Mouse (Mus musculus) embryonic facial prominence, embryonic 10.5 days (tissue): Measurements from ENCODE around the gene Slx1b. TPM values are rescaled to one million over a fixed set of nuclear protein-coding genes. Genes with fewer than 3 reads are reported as not detected.
"Not testable (repeated sequence)": the region's sequence is repeated elsewhere in the genome, so short reads cannot be mapped to it uniquely, and the experiment has no call there.

ENCODE experiments used
- DNase-seq: peaks from one replicate; pipeline ENCODE4 v3.0.0-alpha.2; 2017; ENCODE audit warnings: low spot score
- H3K27ac ChIP-seq: fragments of 300-500 bp; sonication (generic); replicated peaks from 2 replicates; pipeline ENCODE4 v1.5.1; 2016; ENCODE audit warnings: mild to moderate bottlenecking
- H3K27me3 ChIP-seq: fragments of 300-500 bp; sonication (generic); replicated peaks from 2 replicates; pipeline ENCODE4 v1.6.1; 2016; ENCODE audit warnings: low read depth, mild to moderate bottlenecking; ENCODE audit not compliant: poor library complexity, severe bottlenecking
- H3K36me3 ChIP-seq: fragments of 300-500 bp; sonication (generic); replicated peaks from 2 replicates; pipeline ENCODE4 v1.6.1; 2016; ENCODE audit warnings: mild to moderate bottlenecking, moderate library complexity
- H3K4me1 ChIP-seq: fragments of 300-500 bp; sonication (generic); 2 replicates; pipeline ENCODE4 v1.6.1; 2016
- H3K4me3 ChIP-seq: fragments of 300-500 bp; sonication (generic); 2 replicates; pipeline ENCODE4 v1.5.1; 2016; ENCODE audit warnings: mild to moderate bottlenecking, moderate library complexity
- H3K9me3 ChIP-seq: fragments of 300-500 bp; sonication (generic); 2 replicates; pipeline ENCODE4 v1.6.1; 2016; ENCODE audit warnings: mild to moderate bottlenecking
- WGBS: fragments of 180-500 bp; shearing (Covaris S2); methylation state at CpG from one replicate; pipeline ENCODE4 v1.1.7; 2016; 5-methylcytosine and 5-hydroxymethylcytosine counted together
- polyA plus RNA-seq: library from polyadenylated mRNA; unstranded; fragments of >200 nt; fragmentation: Nextera tagmentation; extraction: Ambion mirVana; gene quantifications from 2 replicates; pipeline ENCODE4 v1.2.1, GENCODE M21; 2016

Gene Slx1b
- polyA plus RNA-seq, 1 experiment from 2014 or later: 14.4 TPM

DNA sequence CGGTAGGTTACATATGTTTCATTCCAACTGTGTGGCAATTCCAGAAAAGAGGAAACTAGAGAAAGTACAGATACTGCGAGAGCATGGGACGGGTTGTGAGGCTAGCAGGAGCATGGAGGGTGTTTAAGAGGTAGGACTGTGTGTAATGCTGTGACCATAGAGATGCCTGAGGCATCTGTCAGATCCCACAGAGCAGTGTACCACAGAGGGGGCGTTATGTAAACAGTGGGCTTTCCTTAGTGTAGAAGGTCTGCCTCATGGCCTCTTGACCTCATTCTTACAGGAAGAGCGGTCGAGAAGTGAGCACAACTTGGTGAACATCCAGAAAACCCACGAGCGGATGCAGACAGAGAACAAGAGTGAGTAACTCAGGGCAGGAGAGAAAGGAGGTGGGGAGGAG is 31.9 kb downstream of the Slx1b start:
- 64% methylated on average over 8 of the region's 8 CpGs for WGBS
- Histone ChIP-seq H3K4me1 (0 out of 2 replicates have a peak, but pooled peaks cover 3% of the 10 kb centered on the region), H3K36me3 (peaks cover 64% of the 10 kb centered on the region), H3K4me3 (no peak overlapping the region), H3K27me3 (no peaks in the 10 kb centered on the region), H3K9me3 (no peaks in the 10 kb centered on the region), H3K27ac (no peak overlapping the region)
- DNase-seq: no peak

DNA sequence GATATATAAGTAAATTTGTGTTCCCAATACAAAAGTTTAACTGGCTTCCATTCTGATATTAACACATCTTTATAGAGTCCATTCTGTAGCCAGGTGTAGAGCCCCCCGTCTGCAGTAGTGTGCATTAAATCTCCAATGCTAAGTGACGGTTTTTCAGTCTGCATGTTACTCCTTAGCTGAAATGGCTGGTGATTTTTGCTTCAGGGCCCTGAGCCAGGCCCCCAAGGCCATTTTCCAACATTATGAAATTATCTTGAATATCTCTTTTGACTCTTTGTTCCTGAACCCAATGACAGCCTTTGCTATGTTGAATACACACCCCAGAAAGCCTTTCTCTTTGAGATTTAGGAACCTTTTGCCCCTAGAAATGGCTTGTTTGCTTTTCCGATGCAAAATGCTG is 35.8 kb downstream of the Slx1b start:
- Histone ChIP-seq H3K27me3 (no peaks in the 10 kb centered on the region), H3K36me3 (peaks cover 36% of the 10 kb centered on the region), H3K9me3 (no peaks in the 10 kb centered on the region), H3K4me3 (no peak overlapping the region), H3K4me1 (0 out of 2 replicates have a peak, but pooled peaks cover 3% of the 10 kb centered on the region), H3K27ac (no peak overlapping the region)
- WGBS: 88% methylated on average over 3 of the region's 3 CpGs
- DNase-seq: no peak

- Histone ChIP-seq H3K4me1 (no peaks in the 10 kb centered on the region), H3K27ac (no peak overlapping the region), H3K36me3 (peaks cover 15% of the 10 kb centered on the region), H3K9me3 (no peaks in the 10 kb centered on the region), H3K4me3 (no peak overlapping the region), H3K27me3 (no peaks in the 10 kb centered on the region)
- DNase-seq: no peak
- 93% methylated on average over 1 of the region's 1 CpGs for WGBS
Measured at GRCm38 (mm10) chr7:126657522-126657921, 38.1 kb downstream of the Slx1b start.

GRCm38 (mm10) chr7:126655695-126656094 is 39.9 kb downstream of the Slx1b start:
- H3K27ac ChIP-seq: no peak overlapping the region
- 92% methylated on average over 3 of the region's 3 CpGs for WGBS
- no peak for DNase-seq
- no peaks in the 10 kb centered on the region for H3K9me3 ChIP-seq
- 0 out of 2 replicates have a peak, but pooled peaks cover under 1% of the 10 kb centered on the region for H3K36me3 ChIP-seq
- no peaks in the 10 kb centered on the region for H3K4me1 ChIP-seq
- no peaks in the 10 kb centered on the region for H3K27me3 ChIP-seq
- no peak overlapping the region for H3K4me3 ChIP-seq

DNA sequence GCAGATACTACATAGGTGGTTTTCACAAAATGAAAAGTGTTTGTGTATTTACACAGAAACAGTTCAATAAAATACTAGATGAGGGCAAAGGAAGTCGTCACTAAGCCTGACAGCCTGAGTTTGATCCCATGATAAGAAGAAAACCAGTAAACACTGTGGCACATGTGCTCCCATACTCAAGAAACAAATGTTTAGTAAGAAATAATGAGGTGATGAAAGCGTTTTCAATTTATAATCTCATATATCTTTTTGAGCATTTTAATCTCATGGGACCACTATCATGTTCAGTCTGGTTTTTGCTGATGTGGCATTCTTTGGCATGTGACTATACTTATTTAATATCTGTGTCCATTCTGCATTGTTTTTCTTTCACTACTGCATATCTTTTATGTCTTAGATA is 41.6 kb downstream of the Slx1b start:
- Histone ChIP-seq H3K27me3 (no peaks in the 10 kb centered on the region), H3K36me3 (no peaks in the 10 kb centered on the region), H3K4me1 (peaks cover 10% of the 10 kb centered on the region), H3K27ac (no peak overlapping the region), H3K9me3 (no peaks in the 10 kb centered on the region), H3K4me3 (no peak overlapping the region)
- 87% methylated on average over 2 of the region's 2 CpGs for WGBS
- DNase-seq: no peak

DNA sequence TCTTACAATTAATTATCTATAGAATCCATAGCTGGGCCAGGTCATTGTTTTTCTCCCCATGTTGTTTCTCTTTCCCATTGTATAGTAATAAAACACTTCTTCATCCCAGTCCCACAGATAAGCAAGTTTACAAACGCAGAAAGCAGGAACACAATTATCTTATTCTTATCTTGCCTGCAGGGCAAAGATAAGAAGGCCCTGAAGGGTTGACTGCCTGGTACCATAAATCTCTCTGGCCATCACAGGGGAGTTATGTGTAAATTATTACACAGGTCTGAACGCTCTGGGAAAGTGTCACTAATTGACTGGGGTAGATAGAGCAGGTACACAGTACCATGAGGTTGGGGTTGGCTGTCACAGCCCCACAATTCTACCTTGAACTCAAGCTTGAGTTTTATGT is 44.7 kb downstream of the Slx1b start:
- Histone ChIP-seq H3K9me3 (no peaks in the 10 kb centered on the region), H3K27me3 (no peaks in the 10 kb centered on the region), H3K4me3 (no peak overlapping the region), H3K27ac (no peak overlapping the region), H3K36me3 (no peaks in the 10 kb centered on the region), H3K4me1 (peaks cover 15% of the 10 kb centered on the region)
- no peak for DNase-seq
- WGBS: 86% methylated on average over 2 of the region's 2 CpGs

DNA sequence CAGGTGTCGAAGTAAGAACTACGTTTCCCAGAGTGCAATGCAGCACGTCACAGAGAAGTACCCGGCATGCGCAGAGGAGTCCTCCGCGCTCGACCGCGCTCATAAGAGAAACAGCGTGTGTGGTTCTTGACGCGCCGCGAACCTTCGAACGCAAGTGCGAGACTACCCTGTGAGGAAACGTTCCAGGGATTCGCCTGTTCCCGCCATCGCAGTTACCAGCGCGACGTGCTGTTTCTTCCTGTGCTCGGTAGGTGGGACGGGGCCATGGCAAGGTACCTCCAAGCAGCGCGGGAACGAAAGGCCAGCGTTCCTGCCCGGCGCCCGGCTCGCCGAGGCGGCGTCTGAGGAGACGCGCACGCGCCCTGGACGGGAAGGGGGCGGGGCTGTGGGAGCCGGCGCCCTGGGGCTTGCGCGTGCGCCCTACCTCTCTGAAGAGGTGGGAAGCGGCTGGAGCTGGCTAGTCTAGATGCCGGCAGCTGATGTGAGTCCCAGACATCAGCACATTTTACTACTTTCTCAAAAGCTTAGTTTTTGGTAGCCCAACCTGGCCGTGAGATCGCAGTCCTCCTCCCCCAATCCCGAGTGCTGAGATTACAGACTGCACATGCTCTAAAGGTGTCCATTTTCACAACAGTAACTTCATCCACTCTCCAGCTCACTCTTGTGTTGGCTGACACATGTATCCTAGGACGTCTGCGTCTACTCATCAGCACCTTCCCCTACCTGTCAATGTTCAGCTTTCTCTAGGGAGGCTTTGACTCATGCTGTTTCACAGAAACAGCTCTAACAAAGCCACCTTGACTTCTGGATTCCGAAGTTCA is 46.1 kb downstream of the Slx1b start, which contains the start of gene Sgf29:
Gene Sgf29 (plus strand): TSS at position 79 of the 821 bp plus-strand sequence.
- peak; percentile 95 for DNase-seq
- Histone ChIP-seq H3K9me3 (no peaks in the 10 kb centered on the region), H3K27me3 (no peaks in the 10 kb centered on the region), H3K36me3 (no peaks in the 10 kb centered on the region), H3K4me3 (peak within 1 kb of the TSS; percentile 65), H3K4me1 (peaks cover 24% of the 10 kb centered on the region), H3K27ac (peak within 1 kb of the TSS; percentile 90)
- whole genome bisulfite sequencing: 1% methylated on average over 57 of the region's 57 CpGs

DNA sequence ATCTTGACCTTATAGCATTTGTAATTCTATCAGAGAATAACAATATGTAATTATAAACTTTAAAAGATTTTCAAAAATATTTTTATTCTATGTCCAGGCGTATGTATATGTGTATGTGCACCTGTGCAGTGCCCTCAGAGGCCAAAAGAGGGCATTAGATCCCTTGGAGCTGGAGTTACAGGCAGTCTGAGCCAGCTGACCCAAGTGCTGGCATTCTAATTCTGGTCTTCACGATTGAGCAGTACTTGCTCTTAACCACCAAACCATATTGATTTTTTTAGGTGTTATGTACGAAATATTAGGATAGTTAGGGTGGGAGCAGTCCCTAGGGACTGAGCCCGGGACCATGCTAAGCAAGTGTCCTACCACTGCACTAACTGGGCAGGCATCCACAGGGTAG is 47.1 kb downstream of the Slx1b start:
- WGBS: 84% methylated on average over 4 of the region's 4 CpGs
- peak overlapping the region; percentile 65 for H3K4me3 ChIP-seq
- DNase-seq: no peak

DNA sequence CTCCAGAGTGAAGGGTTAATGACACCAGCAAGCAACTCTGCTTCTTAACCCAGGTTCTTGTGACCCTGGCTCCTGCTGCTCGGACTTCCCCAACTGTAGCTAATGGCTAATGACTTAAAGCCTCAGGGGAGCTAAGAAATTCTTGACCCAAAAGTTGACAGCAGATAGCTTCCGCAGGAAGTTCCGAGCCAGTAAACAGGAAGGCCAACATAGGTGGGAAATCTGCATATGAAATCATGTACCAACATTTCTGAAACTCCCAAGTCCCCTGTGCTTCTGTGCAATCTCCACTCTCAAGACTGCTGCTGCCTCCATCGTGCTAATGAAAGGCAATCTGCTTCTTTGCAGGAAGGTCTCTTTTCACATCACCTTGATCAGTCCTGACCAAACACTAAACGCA is 49.9 kb downstream of the Slx1b start:
- Histone ChIP-seq H3K27me3 (no peaks in the 10 kb centered on the region), H3K4me1 (peaks cover 24% of the 10 kb centered on the region), H3K4me3 (no peak overlapping the region), H3K9me3 (no peaks in the 10 kb centered on the region), H3K36me3 (no peaks in the 10 kb centered on the region), H3K27ac (no peak overlapping the region)
- WGBS: 50% methylated on average over 5 of the region's 5 CpGs
- no peak for DNase-seq

More for the DNA sequence above, 47.1 kb downstream of the Slx1b start:
- no peaks in the 10 kb centered on the region for H3K9me3 ChIP-seq
- no peaks in the 10 kb centered on the region for H3K36me3 ChIP-seq
- no peaks in the 10 kb centered on the region for H3K27me3 ChIP-seq
- no peak overlapping the region for H3K27ac ChIP-seq
- peaks cover 24% of the 10 kb centered on the region for H3K4me1 ChIP-seq

GRCm38 (mm10) chr7:126644914-126645313 is 50.7 kb downstream of the Slx1b start:
- H3K27me3 ChIP-seq: no peaks in the 10 kb centered on the region
- no peaks in the 10 kb centered on the region for H3K36me3 ChIP-seq
- H3K4me3 ChIP-seq: no peak overlapping the region
- H3K4me1 ChIP-seq: peaks cover 19% of the 10 kb centered on the region
- H3K9me3 ChIP-seq: no peaks in the 10 kb centered on the region
- no peak for DNase-seq
- H3K27ac ChIP-seq: no peak overlapping the region

DNA sequence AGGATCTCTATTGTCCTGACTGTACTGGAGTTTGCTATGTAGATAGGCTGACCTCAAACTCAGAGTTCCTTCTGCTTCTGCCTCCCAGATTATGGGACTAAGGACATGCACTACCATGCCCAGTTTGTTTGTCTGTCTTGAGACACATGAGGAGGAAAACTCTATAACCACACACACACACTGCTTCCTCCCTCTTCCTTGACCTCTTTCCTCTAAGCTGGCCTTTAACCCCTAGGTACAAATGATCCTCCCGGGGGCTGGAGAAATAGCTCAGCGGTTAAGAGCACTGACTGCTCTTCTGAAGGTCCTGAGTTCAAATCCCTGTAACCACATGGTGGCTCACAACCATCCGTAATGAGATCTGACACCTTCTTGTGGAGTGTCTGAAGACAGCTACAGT is 51.2 kb downstream of the Slx1b start:
- 71% methylated on average over 3 of the region's 3 CpGs for WGBS
- H3K4me3 ChIP-seq: no peak overlapping the region
- no peak overlapping the region for H3K27ac ChIP-seq
- peaks cover 16% of the 10 kb centered on the region for H3K4me1 ChIP-seq
- H3K9me3 ChIP-seq: no peaks in the 10 kb centered on the region
- H3K36me3 ChIP-seq: no peaks in the 10 kb centered on the region
- DNase-seq: no peak
- H3K27me3 ChIP-seq: no peaks in the 10 kb centered on the region

DNA sequence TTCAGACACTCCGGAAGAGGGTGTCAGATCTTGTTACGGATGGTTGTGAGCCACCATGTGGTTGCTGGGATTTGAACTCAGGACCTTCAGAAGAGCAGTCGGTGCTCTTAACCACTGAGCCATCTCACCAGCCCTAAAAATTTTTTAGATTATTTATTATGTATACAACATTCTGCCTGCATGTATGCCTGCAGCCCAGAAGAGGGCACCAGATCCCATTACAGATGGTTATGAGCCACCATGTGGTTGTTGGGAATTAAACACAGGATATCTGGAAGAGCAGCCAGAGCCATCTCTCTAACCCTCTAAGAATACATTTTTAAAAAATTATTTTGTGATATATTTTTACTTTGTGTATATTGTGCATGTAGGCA is 52.4 kb downstream of the Slx1b start:
- 81% methylated on average over 3 of the region's 3 CpGs for WGBS
- not testable (repeated sequence) for DNase-seq, H3K4me3 ChIP-seq, H3K4me1 ChIP-seq, H3K36me3 ChIP-seq, H3K27me3 ChIP-seq, H3K9me3 ChIP-seq, H3K27ac ChIP-seq

- H3K36me3 ChIP-seq: no peaks in the 10 kb centered on the region
- H3K4me3 ChIP-seq: no peak overlapping the region
- H3K27ac ChIP-seq: no peak overlapping the region
- WGBS: 73% methylated on average over 5 of the region's 5 CpGs
- no peaks in the 10 kb centered on the region for H3K27me3 ChIP-seq
- H3K4me1 ChIP-seq: peaks cover 9% of the 10 kb centered on the region; the same call in 1 of the 2 replicates
- no peak for DNase-seq
- H3K9me3 ChIP-seq: no peaks in the 10 kb centered on the region
Measured at GRCm38 (mm10) chr7:126642545-126643243, 52.9 kb downstream of the Slx1b start.
